Mouse (Mus musculus) heart, adult 2 months (tissue): ENCODE measurements at regions not wholly inside any gene's neighbourhood (a gene's known extent, or its start where the extent isn't known, plus 50 kb on each side); places are given as distances from the start of the nearest gene placed in this dataset.

ENCODE experiments used
- CTCF ChIP-seq: fragments of 200-600 bp; IDR thresholded peaks from 2 replicates; pipeline ENCODE4 v1.8.1; 2022; ENCODE audit warnings: antibody characterized with exemption, mild to moderate bottlenecking, moderate library complexity
- EP300 ChIP-seq: fragments of 200-500 bp; IDR thresholded peaks from 2 replicates; pipeline ENCODE4 v1.6.1; 2011; ENCODE audit warnings: low read depth, low read length, control low read depth; ENCODE audit not compliant: insufficient read depth
- POLR2A ChIP-seq: fragments of 200-500 bp; IDR thresholded peaks from 2 replicates; pipeline ENCODE4 v1.6.1; 2011; ENCODE audit warnings: mild to moderate bottlenecking, low read depth, low read length, control low read depth; ENCODE audit not compliant: insufficient read depth

DNA sequence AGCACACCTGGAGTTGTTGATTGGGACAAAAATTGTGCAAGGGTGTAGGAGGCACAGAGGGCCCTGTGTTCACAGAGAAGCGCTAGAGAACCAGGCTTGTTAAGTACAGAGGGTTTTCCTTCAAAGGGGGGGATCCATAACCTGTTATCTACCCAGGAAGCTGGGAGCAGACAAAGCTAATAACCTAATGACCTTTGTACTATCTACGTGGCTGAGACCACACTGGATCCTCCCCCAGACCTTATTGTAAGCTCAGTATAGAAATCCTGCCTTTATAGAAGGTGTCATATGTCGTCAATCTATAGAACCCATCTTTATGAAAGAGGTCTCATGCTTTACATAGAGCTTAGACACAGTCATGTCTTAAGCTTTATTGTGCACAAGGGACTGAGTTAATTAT, 95.9 kb upstream of the Spin1 start:
- TF ChIP-seq POLR2A (no peak), CTCF (no peak), EP300 (no peak)
